ENCODE assay signal across 8 mouse cellular contexts in the genomic region with DNA sequence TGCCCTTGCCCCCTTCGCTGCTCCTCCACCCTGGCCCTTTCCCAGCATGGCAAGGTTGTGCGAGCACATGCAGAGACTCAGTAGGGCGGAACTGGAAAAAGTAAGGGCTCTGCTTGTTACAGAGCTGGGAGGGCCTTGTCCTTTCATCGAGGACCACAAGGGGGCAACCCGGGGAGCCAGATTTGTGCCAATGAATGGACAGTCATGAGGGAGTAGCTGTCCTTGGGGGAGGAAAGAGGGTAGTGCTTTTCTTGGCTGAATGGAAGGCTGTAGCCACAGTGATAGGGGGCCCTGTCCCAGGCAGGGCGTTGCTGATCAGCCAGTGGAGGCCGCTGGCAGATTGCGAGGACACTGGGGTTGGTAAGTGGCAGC. TPM values are rescaled to one million over a fixed set of nuclear protein-coding genes. Genes with fewer than 3 reads are reported as not detected.
DNase-seq lines count a peak whose midpoint lies in the region; ATAC-seq and TF ChIP-seq lines count a peak whose summit lies in the region.

No protein-coding gene starts in this region.

- no peak overlapping the region for H3K4me2 ChIP-seq in midbrain, embryonic 11.5 days
- no peak overlapping the region for H3K4me2 ChIP-seq in stomach, embryonic 16.5 days (ENCODE audit: low read depth, low read length)

- peak; percentile 68 to 74 for ATAC-seq in hematopoietic stem cell, adult 5-6 weeks (replicated peaks in 1 of 2; ENCODE audit: insufficient read depth in 1 of 2, low FRiP score in 2 of 2, low TSS enrichment in 1 of 2, low read depth in 1 of 2, poor library complexity in 2 of 2, severe bottlenecking in 2 of 2)
- peak; percentile 82 for ATAC-seq in midbrain, embryonic 11.5 days (ENCODE audit: low FRiP score)
- peak; percentile 63 for ATAC-seq in stomach, embryonic 16.5 days (ENCODE audit: insufficient read depth, low FRiP score)

- peaks cover 42% of the 10 kb centered on the region for H3K36me3 ChIP-seq in limb, embryonic 10.5 days
- no peaks in the 10 kb centered on the region; the same call in 1 of the 2 replicates for H3K36me3 ChIP-seq in midbrain, embryonic 11.5 days (ENCODE audit: control insufficient read depth, insufficient read depth, low read length)
- H3K36me3 ChIP-seq in stomach, embryonic 16.5 days (ENCODE audit: control insufficient read depth, insufficient read depth, low read length), result no peaks in the 10 kb centered on the region

- peak overlapping the region; percentile 41 for H3K9ac ChIP-seq in midbrain, embryonic 11.5 days (ENCODE audit: low read length)
- peak overlapping the region; percentile 33; the same call in 1 of the 2 replicates for H3K9ac ChIP-seq in stomach, embryonic 16.5 days (ENCODE audit: low read length)

- TF ChIP-seq CTCF in brain, embryonic 14.5 days (IDR thresholded peaks at IDR 0.05; ENCODE audit: borderline replicate concordance, extremely low read depth, insufficient read depth, insufficient read length), result peak; percentile 83

- H3K4me3 ChIP-seq in limb, embryonic 10.5 days, result peak overlapping the region; percentile 24; the same call in 1 of the 2 replicates
- no peak overlapping the region for H3K4me3 ChIP-seq in midbrain, embryonic 11.5 days (ENCODE audit: low read depth, low read length)
- H3K4me3 ChIP-seq in stomach, embryonic 16.5 days (replicated peaks; ENCODE audit: low read length), result no peak overlapping the region

- peaks cover 39% of the 10 kb centered on the region for H3K4me1 ChIP-seq in limb, embryonic 10.5 days
- H3K4me1 ChIP-seq in midbrain, embryonic 11.5 days (ENCODE audit: control insufficient read depth, insufficient read depth, low read length), result peaks cover 21% of the 10 kb centered on the region
- peaks cover 7% of the 10 kb centered on the region; the same call in 1 of the 2 replicates for H3K4me1 ChIP-seq in stomach, embryonic 16.5 days (ENCODE audit: control insufficient read depth, insufficient read depth, low read length)

- H3K27me3 ChIP-seq in limb, embryonic 10.5 days (ENCODE audit: low read depth, poor library complexity, severe bottlenecking), result 0 out of 2 replicates have a peak, but pooled peaks cover 6% of the 10 kb centered on the region
- no peaks in the 10 kb centered on the region for H3K27me3 ChIP-seq in midbrain, embryonic 11.5 days (ENCODE audit: control insufficient read depth, insufficient read depth, low read length)
- H3K27me3 ChIP-seq in stomach, embryonic 16.5 days (ENCODE audit: control insufficient read depth, insufficient read depth, low read length), result no peaks in the 10 kb centered on the region

- peak; percentile 84 for DNase-seq in ovary, adult 18-20 months (ENCODE audit: low spot score)
- DNase-seq in ovary, postnatal 10 days (ENCODE audit: low spot score), result no peak
- DNase-seq in brain, embryonic 14.5 days (ENCODE audit: low read depth), result peak; percentile 80
- DNase-seq in fibroblast of lung, adult 2 months (ENCODE audit: low read depth), result peak; percentile 58
- peak; percentile 80 for DNase-seq in limb, embryonic 10.5 days (ENCODE audit: low spot score)
- peak; percentile 96 for DNase-seq in midbrain, embryonic 11.5 days (ENCODE audit: low spot score, missing footprints)

- no peaks in the 10 kb centered on the region for H3K9me3 ChIP-seq in limb, embryonic 10.5 days (replicated peaks)
- H3K9me3 ChIP-seq in midbrain, embryonic 11.5 days (ENCODE audit: control insufficient read depth, low read length), result no peaks in the 10 kb centered on the region
- no peaks in the 10 kb centered on the region for H3K9me3 ChIP-seq in stomach, embryonic 16.5 days (replicated peaks; ENCODE audit: control insufficient read depth, low read length)

- no peak for TF ChIP-seq POLR2A in brain, embryonic 14.5 days (IDR thresholded peaks at IDR 0.05; ENCODE audit: borderline replicate concordance, extremely low read depth, insufficient read depth, insufficient read length, poor library complexity, severe bottlenecking)

- H3K27ac ChIP-seq in limb, embryonic 10.5 days, result peak overlapping the region; percentile 84
- H3K27ac ChIP-seq in midbrain, embryonic 11.5 days (ENCODE audit: low read depth, low read length), result peak overlapping the region; percentile 36; the same call in 1 of the 2 replicates
- peak overlapping the region; percentile 19; the same call in 1 of the 2 replicates for H3K27ac ChIP-seq in stomach, embryonic 16.5 days (ENCODE audit: low read length)

- 14% methylated on average over 8 of the region's 8 CpGs for WGBS in limb, embryonic 10.5 days
- 1% methylated on average over 8 of the region's 8 CpGs for WGBS in midbrain, embryonic 11.5 days
- WGBS in stomach, embryonic 16.5 days, result 14% methylated on average over 8 of the region's 8 CpGs

RNA-seq across cellular contexts. Expression of gene Fam131a, which starts 9.5 kb away (rescaled TPM):
- 53.5 and 74.8 TPM in 2 replicates for polyA plus RNA-seq in brain, embryonic 14.5 days (2012; rRNA removed)
- 0.65 and 1.1 TPM in 2 replicates for total RNA-seq in hematopoietic stem cell, adult 5-6 weeks (2017)
- polyA plus RNA-seq in limb, embryonic 10.5 days (2016; fragmentation: Nextera tagmentation; extraction: Ambion mirVana), result 2.7 and 3.8 TPM in 2 replicates
- polyA plus RNA-seq in midbrain, embryonic 11.5 days (2014; fragmentation: Nextera tagmentation; extraction: Ambion mirVana), result 8.8 and 12.5 TPM in 2 replicates
- polyA plus RNA-seq in stomach, embryonic 16.5 days (2015; fragmentation: Nextera tagmentation; extraction: Ambion mirVana), result 9.7 and 10.3 TPM in 2 replicates

RNA-seq across cellular contexts. Expression of gene Polr2h, which starts 15.0 kb away (rescaled TPM):
- polyA plus RNA-seq in brain, embryonic 14.5 days (2012; rRNA removed), result 51.9 and 66.5 TPM in 2 replicates
- 79.3 and 81.7 TPM in 2 replicates for total RNA-seq in hematopoietic stem cell, adult 5-6 weeks (2017)
- polyA plus RNA-seq in limb, embryonic 10.5 days (2016; fragmentation: Nextera tagmentation; extraction: Ambion mirVana), result 148 and 173 TPM in 2 replicates
- polyA plus RNA-seq in midbrain, embryonic 11.5 days (2014; fragmentation: Nextera tagmentation; extraction: Ambion mirVana), result 104 and 119 TPM in 2 replicates
- polyA plus RNA-seq in stomach, embryonic 16.5 days (2015; fragmentation: Nextera tagmentation; extraction: Ambion mirVana), result 75.2 and 84.9 TPM in 2 replicates

RNA-seq across cellular contexts. Expression of gene Clcn2, which starts 15.0 kb away (rescaled TPM):
- 80.4 and 100 TPM in 2 replicates for polyA plus RNA-seq in brain, embryonic 14.5 days (2012; rRNA removed)
- 2.8 and 4.2 TPM in 2 replicates for total RNA-seq in hematopoietic stem cell, adult 5-6 weeks (2017)
- 14.1 and 18.5 TPM in 2 replicates for polyA plus RNA-seq in limb, embryonic 10.5 days (2016; fragmentation: Nextera tagmentation; extraction: Ambion mirVana)
- polyA plus RNA-seq in midbrain, embryonic 11.5 days (2014; fragmentation: Nextera tagmentation; extraction: Ambion mirVana), result 15.1 and 16.0 TPM in 2 replicates
- polyA plus RNA-seq in stomach, embryonic 16.5 days (2015; fragmentation: Nextera tagmentation; extraction: Ambion mirVana), result 11.6 and 12.9 TPM in 2 replicates

RNA-seq across cellular contexts. Expression of gene Chrd, which starts 30.4 kb away (rescaled TPM):
- 24.6 and 30.0 TPM in 2 replicates for polyA plus RNA-seq in brain, embryonic 14.5 days (2012; rRNA removed)
- total RNA-seq in hematopoietic stem cell, adult 5-6 weeks (2017), result not detected in 2 replicates
- polyA plus RNA-seq in limb, embryonic 10.5 days (2016; fragmentation: Nextera tagmentation; extraction: Ambion mirVana), result 0.41 and 1.6 TPM in 2 replicates
- polyA plus RNA-seq in midbrain, embryonic 11.5 days (2014; fragmentation: Nextera tagmentation; extraction: Ambion mirVana), result 2.6 and 2.7 TPM in 2 replicates
- 5.2 and 5.6 TPM in 2 replicates for polyA plus RNA-seq in stomach, embryonic 16.5 days (2015; fragmentation: Nextera tagmentation; extraction: Ambion mirVana)

RNA-seq across cellular contexts. Expression of gene Thpo, which starts 31.8 kb away (rescaled TPM):
- 2.8 and 3.6 TPM in 2 replicates for polyA plus RNA-seq in brain, embryonic 14.5 days (2012; rRNA removed)
- not detected in 2 replicates for total RNA-seq in hematopoietic stem cell, adult 5-6 weeks (2017)
- 0.21 and 0.54 TPM in 2 replicates for polyA plus RNA-seq in limb, embryonic 10.5 days (2016; fragmentation: Nextera tagmentation; extraction: Ambion mirVana)
- 0.37 and 0.71 TPM in 2 replicates for polyA plus RNA-seq in midbrain, embryonic 11.5 days (2014; fragmentation: Nextera tagmentation; extraction: Ambion mirVana)
- polyA plus RNA-seq in stomach, embryonic 16.5 days (2015; fragmentation: Nextera tagmentation; extraction: Ambion mirVana), result 1.0 and 1.3 TPM in 2 replicates

Comparison
In these comparisons a context has a peak if more than half of its experiments do, and no peak if none do; other contexts are left out.
1. H3K27ac ChIP-seq: peak in every context shown above with its lines; median percentile 84 in limb, embryonic 10.5 days; 36 in midbrain, embryonic 11.5 days; 19 in stomach, embryonic 16.5 days.